Mouse (Mus musculus): Measurements from ENCODE around the gene Ace.

The Ace gene

GRCm38 (mm10) chr11:105967741-105968574 lies at the start of gene Ace:
TSS of gene Ace (plus strand) at chr11:105967945.
- no peak for DNase-seq

GRCm38 (mm10) chr11:105920098-105920785 lies 47.5 kb upstream of the Ace start:
- no peak for DNase-seq

GRCm38 (mm10) chr11:105920836-105921235 lies 46.9 kb upstream of the Ace start:
- DNase-seq = no peak

- DNase-seq = no peak
Measured at GRCm38 (mm10) chr11:105921275-105921674, 46.5 kb upstream of the Ace start.

GRCm38 (mm10) chr11:105922769-105923663 lies 44.7 kb upstream of the Ace start:
- no peak for DNase-seq

- peak; percentile 70 for DNase-seq
Measured at GRCm38 (mm10) chr11:105927065-105928030, 40.4 kb upstream of the Ace start.

GRCm38 (mm10) chr11:105928171-105928570 lies 39.6 kb upstream of the Ace start:
- no peak for DNase-seq

GRCm38 (mm10) chr11:105931380-105931779 lies 36.4 kb upstream of the Ace start:
- no peak for DNase-seq

GRCm38 (mm10) chr11:105933746-105934145 lies 34.0 kb upstream of the Ace start:
- no peak for DNase-seq

- DNase-seq = no peak
Measured at GRCm38 (mm10) chr11:105934303-105934711, 33.4 kb upstream of the Ace start.

- no peak for DNase-seq
Measured at GRCm38 (mm10) chr11:105934816-105935215, 32.9 kb upstream of the Ace start.

- no peak for DNase-seq
Measured at GRCm38 (mm10) chr11:105935496-105935895, 32.2 kb upstream of the Ace start.

- DNase-seq = no peak
Measured at GRCm38 (mm10) chr11:105936200-105936599, 31.5 kb upstream of the Ace start.

- no peak for DNase-seq
Measured at GRCm38 (mm10) chr11:105936974-105937373, 30.8 kb upstream of the Ace start.

GRCm38 (mm10) chr11:105938771-105939170 lies 29.0 kb upstream of the Ace start:
- no peak for DNase-seq

- no peak for DNase-seq
Measured at GRCm38 (mm10) chr11:105941973-105942372, 25.8 kb upstream of the Ace start.

GRCm38 (mm10) chr11:105943133-105944102 lies 24.3 kb upstream of the Ace start:
- DNase-seq = no peak

- DNase-seq = peak; percentile 59
Measured at GRCm38 (mm10) chr11:105944126-105944621, 23.6 kb upstream of the Ace start.

- DNase-seq = no peak
Measured at GRCm38 (mm10) chr11:105944770-105945672, 22.7 kb upstream of the Ace start.

Measured in thymus, postnatal 25 days (tissue).